Mouse (Mus musculus) heart, embryonic 10.5 days (tissue): Measurements from ENCODE around the gene Wdr13. TPM values are rescaled to one million over a fixed set of nuclear protein-coding genes. Genes with fewer than 3 reads are reported as not detected.

Experiments
- DNase-seq: peaks from one replicate; pipeline ENCODE4 v3.0.0-alpha.2; 2017; ENCODE audit warnings: low spot score
- H3K27ac ChIP-seq: fragments of 300-500 bp; sonication (generic); 2 replicates; pipeline ENCODE4 v1.5.1; 2016; ENCODE audit warnings: mild to moderate bottlenecking
- H3K27me3 ChIP-seq: fragments of 300-500 bp; sonication (generic); 2 replicates; pipeline ENCODE4 v1.6.1; 2016; ENCODE audit warnings: mild to moderate bottlenecking; ENCODE audit not compliant: poor library complexity, insufficient read depth, severe bottlenecking
- H3K36me3 ChIP-seq: fragments of 300-500 bp; sonication (generic); 2 replicates; pipeline ENCODE4 v1.6.1; 2016; ENCODE audit warnings: mild to moderate bottlenecking, moderate library complexity
- H3K4me1 ChIP-seq: fragments of 300-500 bp; sonication (generic); 2 replicates; pipeline ENCODE4 v1.6.1; 2016; ENCODE audit warnings: mild to moderate bottlenecking
- H3K4me3 ChIP-seq: fragments of 300-500 bp; sonication (generic); 2 replicates; pipeline ENCODE4 v1.5.1; 2016; ENCODE audit warnings: mild to moderate bottlenecking, moderate library complexity
- H3K9me3 ChIP-seq: fragments of 300-500 bp; sonication (generic); 2 replicates; pipeline ENCODE4 v1.6.1; 2016; ENCODE audit warnings: mild to moderate bottlenecking, moderate library complexity
- WGBS: fragments of 180-500 bp; shearing (Covaris S2); methylation state at CpG from one replicate; pipeline ENCODE4 v1.1.7; 2016; 5-methylcytosine and 5-hydroxymethylcytosine counted together
- polyA plus RNA-seq: library from polyadenylated mRNA; unstranded; fragments of >200 nt; fragmentation: Nextera tagmentation; extraction: Ambion mirVana; gene quantifications from 2 replicates; pipeline ENCODE4 v1.2.1, GENCODE M21; 2016

Gene Wdr13
- polyA plus RNA-seq, 1 experiment from 2014 or later: 21.8 TPM

- Histone ChIP-seq H3K9me3 (no peaks in the 10 kb centered on the region), H3K4me3 (no peak overlapping the region), H3K27me3 (no peaks in the 10 kb centered on the region), H3K27ac (no peak overlapping the region), H3K4me1 (peaks cover 4% of the 10 kb centered on the region; the same call in 1 of the 2 replicates), H3K36me3 (peaks cover 38% of the 10 kb centered on the region)
- WGBS: 77% methylated on average over 3 of the region's 3 CpGs
- DNase-seq: no peak
These were observed 8.4 kb upstream of the Wdr13 start for GRCm38 (mm10) chrX:8141058-8141457.

- Histone ChIP-seq H3K27me3 (no peaks in the 10 kb centered on the region), H3K9me3 (no peaks in the 10 kb centered on the region), H3K4me3 (no peak overlapping the region), H3K4me1 (peaks cover 4% of the 10 kb centered on the region; the same call in 1 of the 2 replicates), H3K27ac (no peak overlapping the region), H3K36me3 (peaks cover 38% of the 10 kb centered on the region)
- WGBS: 92% methylated on average over 2 of the region's 2 CpGs
- DNase-seq: no peak
These were observed 7.8 kb upstream of the Wdr13 start for GRCm38 (mm10) chrX:8140446-8140845.

- peaks cover 4% of the 10 kb centered on the region; the same call in 1 of the 2 replicates for H3K4me1 ChIP-seq
- H3K4me3 ChIP-seq: no peak overlapping the region
- DNase-seq: no peak
- H3K27me3 ChIP-seq: no peaks in the 10 kb centered on the region
- peaks cover 37% of the 10 kb centered on the region for H3K36me3 ChIP-seq
- H3K27ac ChIP-seq: no peak overlapping the region
- H3K9me3 ChIP-seq: no peaks in the 10 kb centered on the region
- 70% methylated on average over 1 of the region's 1 CpGs for WGBS
These were observed 6.8 kb upstream of the Wdr13 start for GRCm38 (mm10) chrX:8139480-8139879.

- DNase-seq: no peak
- Histone ChIP-seq H3K4me1 (no peaks in the 10 kb centered on the region), H3K27ac (no peak overlapping the region), H3K9me3 (no peaks in the 10 kb centered on the region), H3K36me3 (peaks cover 12% of the 10 kb centered on the region), H3K4me3 (no peak overlapping the region), H3K27me3 (no peaks in the 10 kb centered on the region)
- WGBS: 50% methylated on average over 2 of the region's 2 CpGs
These were observed 3.2 kb upstream of the Wdr13 start for GRCm38 (mm10) chrX:8135886-8136285.

GRCm38 (mm10) chrX:8131393-8131792, 1.3 kb downstream of the Wdr13 start:
- no peaks in the 10 kb centered on the region for H3K4me1 ChIP-seq
- peak overlapping the region; percentile 66 for H3K4me3 ChIP-seq
- H3K36me3 ChIP-seq: peaks cover 27% of the 10 kb centered on the region; the same call in 1 of the 2 replicates
- peak overlapping the region; percentile 91; the same call in 1 of the 2 replicates for H3K27ac ChIP-seq
- no peaks in the 10 kb centered on the region for H3K9me3 ChIP-seq
- WGBS: 87% methylated on average over 17 of the region's 17 CpGs
- DNase-seq: no peak
- no peaks in the 10 kb centered on the region for H3K27me3 ChIP-seq

- H3K36me3 ChIP-seq: peaks cover 43% of the 10 kb centered on the region
- no peak for DNase-seq
- 75% methylated on average over 7 of the region's 7 CpGs for WGBS
- no peak overlapping the region for H3K27ac ChIP-seq
- no peaks in the 10 kb centered on the region for H3K27me3 ChIP-seq
- H3K9me3 ChIP-seq: no peaks in the 10 kb centered on the region
- H3K4me3 ChIP-seq: no peak overlapping the region
- no peaks in the 10 kb centered on the region for H3K4me1 ChIP-seq
These were observed 7.5 kb downstream of the Wdr13 start for GRCm38 (mm10) chrX:8125235-8125634.

- no peak overlapping the region for H3K4me3 ChIP-seq
- no peak for DNase-seq
- no peaks in the 10 kb centered on the region for H3K27me3 ChIP-seq
- H3K27ac ChIP-seq: no peak overlapping the region
- peaks cover 33% of the 10 kb centered on the region for H3K36me3 ChIP-seq
- no peaks in the 10 kb centered on the region for H3K4me1 ChIP-seq
- H3K9me3 ChIP-seq: no peaks in the 10 kb centered on the region
- 76% methylated on average over 6 of the region's 6 CpGs for whole genome bisulfite sequencing
These were observed 8.7 kb downstream of the Wdr13 start for GRCm38 (mm10) chrX:8123821-8124470.

- Histone ChIP-seq H3K9me3 (no peaks in the 10 kb centered on the region), H3K4me3 (no peak overlapping the region), H3K27ac (no peak overlapping the region), H3K36me3 (no peaks in the 10 kb centered on the region; the same call in 1 of the 2 replicates), H3K27me3 (no peaks in the 10 kb centered on the region), H3K4me1 (no peaks in the 10 kb centered on the region)
- DNase-seq: no peak
These were observed 15.4 kb downstream of the Wdr13 start for GRCm38 (mm10) chrX:8117264-8117663.

GRCm38 (mm10) chrX:8115275-8115674, 17.4 kb downstream of the Wdr13 start:
- Histone ChIP-seq H3K27ac (no peak overlapping the region), H3K9me3 (no peaks in the 10 kb centered on the region), H3K4me3 (no peak overlapping the region), H3K4me1 (no peaks in the 10 kb centered on the region), H3K27me3 (no peaks in the 10 kb centered on the region), H3K36me3 (no peaks in the 10 kb centered on the region; the same call in 1 of the 2 replicates)
- WGBS: 63% methylated on average over 4 of the region's 4 CpGs
- no peak for DNase-seq

- Histone ChIP-seq H3K4me1 (0 out of 2 replicates have a peak, but pooled peaks cover 4% of the 10 kb centered on the region), H3K36me3 (no peaks in the 10 kb centered on the region), H3K27me3 (no peaks in the 10 kb centered on the region), H3K4me3 (no peak overlapping the region), H3K27ac (no peak overlapping the region), H3K9me3 (no peaks in the 10 kb centered on the region)
- WGBS: 88% methylated on average over 3 of the region's 3 CpGs
- no peak for DNase-seq
These were observed 27.7 kb downstream of the Wdr13 start for GRCm38 (mm10) chrX:8105019-8105418.

GRCm38 (mm10) chrX:8102213-8102668, 30.5 kb downstream of the Wdr13 start:
- H3K36me3 ChIP-seq: no peaks in the 10 kb centered on the region
- WGBS: 46% methylated on average over 7 of the region's 7 CpGs
- no peaks in the 10 kb centered on the region for H3K9me3 ChIP-seq
- no peak overlapping the region for H3K27ac ChIP-seq
- H3K4me1 ChIP-seq: 0 out of 2 replicates have a peak, but pooled peaks cover 4% of the 10 kb centered on the region
- H3K4me3 ChIP-seq: no peak overlapping the region
- DNase-seq: peak; percentile 78
- H3K27me3 ChIP-seq: no peaks in the 10 kb centered on the region

GRCm38 (mm10) chrX:8101017-8101416, 31.7 kb downstream of the Wdr13 start:
- Histone ChIP-seq H3K4me1 (0 out of 2 replicates have a peak, but pooled peaks cover 4% of the 10 kb centered on the region), H3K4me3 (no peak overlapping the region), H3K27me3 (no peaks in the 10 kb centered on the region), H3K27ac (no peak overlapping the region), H3K36me3 (no peaks in the 10 kb centered on the region), H3K9me3 (no peaks in the 10 kb centered on the region)
- 15% methylated on average over 3 of the region's 3 CpGs for WGBS
- no peak for DNase-seq

- Histone ChIP-seq H3K9me3 (no peaks in the 10 kb centered on the region), H3K36me3 (no peaks in the 10 kb centered on the region), H3K4me3 (no peak overlapping the region), H3K27ac (no peak overlapping the region), H3K27me3 (no peaks in the 10 kb centered on the region), H3K4me1 (0 out of 2 replicates have a peak, but pooled peaks cover 4% of the 10 kb centered on the region)
- no peak for DNase-seq
- 59% methylated on average over 4 of the region's 4 CpGs for WGBS
These were observed 33.3 kb downstream of the Wdr13 start for GRCm38 (mm10) chrX:8099435-8099834.
